Mouse (Mus musculus) layer of hippocampus, postnatal 10 days (tissue): Measurements from ENCODE around the gene Zfp651. TPM values are rescaled to one million over a fixed set of nuclear protein-coding genes. Genes with fewer than 3 reads are reported as not detected.
A peak's percentile ranks its signal among the peaks of the same experiment; 100 is the strongest.

Experiments
- DNase-seq, 2 experiments: peaks; one replicate each; pipeline ENCODE4 v3.0.0; 2021; ENCODE audit warnings: low spot score in 2 of 2
- total RNA-seq, 2 experiments: library from RNA; stranded (reverse); gene quantifications; 2 replicates each; pipeline ENCODE4 v1.2.3; 2021

Zfp651 gene
- total RNA-seq, 2 experiments from 2014 or later = 104 to 108 TPM

GRCm38 (mm10) chr9:121761787-121762186, 2.7 kb downstream of the Zfp651 start:
- peak in 1 of 2 experiments; percentile 22 for DNase-seq

DNA sequence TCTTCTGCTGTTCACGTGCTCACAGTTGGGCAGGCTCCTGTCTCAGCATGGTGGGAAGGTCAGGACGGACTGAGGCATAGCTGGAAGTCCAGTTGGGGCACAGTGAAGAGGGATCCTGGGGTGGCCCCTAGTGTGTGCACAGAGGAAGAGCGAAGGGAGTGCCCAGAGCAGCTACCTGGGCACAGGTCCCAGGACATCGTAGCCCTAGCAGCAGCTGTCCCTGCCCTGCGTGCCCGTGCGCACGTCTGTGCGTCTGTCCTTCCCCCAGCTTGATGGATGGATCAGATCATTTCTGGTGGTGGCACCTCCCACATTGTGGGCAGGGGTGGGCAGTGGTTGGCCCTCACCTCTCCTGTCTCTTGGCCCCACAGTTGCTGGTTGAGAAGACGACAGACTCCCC, 3.1 kb downstream of the Zfp651 start:
- DNase-seq = no peak

- DNase-seq = no peak
Measured at GRCm38 (mm10) chr9:121762761-121763160, 3.6 kb downstream of the Zfp651 start.

DNA sequence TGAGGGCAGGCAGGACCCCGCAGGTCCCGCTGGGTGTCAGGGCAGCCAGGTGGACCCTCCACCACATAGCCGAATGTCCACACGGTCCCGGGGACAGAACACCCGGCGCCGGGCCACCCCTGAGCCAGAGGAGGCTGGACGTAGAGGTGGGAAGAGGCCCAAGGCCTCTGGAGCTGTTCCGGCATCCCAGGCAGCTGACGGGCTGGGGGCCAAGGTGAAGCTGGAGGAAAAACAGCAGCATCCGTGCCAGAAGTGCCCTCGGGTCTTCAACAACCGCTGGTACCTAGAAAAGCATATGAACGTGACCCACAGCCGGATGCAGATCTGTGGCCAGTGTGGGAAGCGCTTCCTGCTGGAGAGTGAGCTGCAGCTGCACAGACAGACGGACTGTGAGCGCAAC, 4.6 kb downstream of the Zfp651 start:
- peak in 1 of 2 experiments; percentile 67 for DNase-seq

GRCm38 (mm10) chr9:121765166-121765855, 6.2 kb downstream of the Zfp651 start:
- no peak for DNase-seq

DNA sequence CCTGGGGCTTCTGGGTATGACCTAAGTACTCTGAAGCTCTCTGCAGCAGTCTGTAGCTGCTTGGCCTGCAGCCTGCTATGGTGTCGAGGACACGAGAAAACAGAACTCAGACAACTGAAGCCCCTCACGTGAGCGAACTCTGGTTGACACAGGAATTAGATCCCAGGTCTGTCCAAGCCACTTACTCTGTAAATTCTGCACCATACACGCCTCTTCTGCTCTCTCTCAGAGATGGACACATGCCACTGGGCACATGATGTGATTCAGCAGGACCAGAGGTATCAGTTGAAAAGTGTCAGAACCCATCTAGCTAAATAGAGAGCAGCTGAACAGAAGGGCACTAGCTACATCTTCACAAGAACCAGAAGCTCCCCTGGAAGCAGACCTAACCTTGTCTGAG, 13.3 kb downstream of the Zfp651 start:
- no peak for DNase-seq

DNA sequence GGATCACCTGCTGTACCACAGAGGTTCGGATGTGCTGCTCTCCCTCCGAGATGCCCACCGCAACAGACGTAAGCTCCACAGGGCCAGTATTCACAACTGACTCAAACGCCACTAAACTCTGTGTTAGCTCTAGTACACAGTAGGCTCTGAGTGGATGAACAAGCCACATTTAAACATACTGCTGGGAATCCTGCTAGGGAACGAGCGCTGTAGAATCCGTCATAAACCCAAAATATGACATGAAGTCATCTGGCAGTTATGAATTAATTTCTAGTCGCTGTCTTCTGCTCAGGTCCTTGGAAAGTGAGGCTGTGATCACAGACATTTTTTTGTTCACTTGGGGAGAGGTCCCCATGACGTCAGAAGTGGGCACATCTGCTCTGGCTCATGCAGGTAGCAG, 16.8 kb downstream of the Zfp651 start:
- no peak for DNase-seq

GRCm38 (mm10) chr9:121776511-121776910, 17.4 kb downstream of the Zfp651 start:
- DNase-seq = no peak

- DNase-seq = no peak
Measured at GRCm38 (mm10) chr9:121777484-121778065, 18.4 kb downstream of the Zfp651 start, which contains the start of gene Klhl40. TSS of gene Klhl40 (plus strand) at chr9:121777607.

DNA sequence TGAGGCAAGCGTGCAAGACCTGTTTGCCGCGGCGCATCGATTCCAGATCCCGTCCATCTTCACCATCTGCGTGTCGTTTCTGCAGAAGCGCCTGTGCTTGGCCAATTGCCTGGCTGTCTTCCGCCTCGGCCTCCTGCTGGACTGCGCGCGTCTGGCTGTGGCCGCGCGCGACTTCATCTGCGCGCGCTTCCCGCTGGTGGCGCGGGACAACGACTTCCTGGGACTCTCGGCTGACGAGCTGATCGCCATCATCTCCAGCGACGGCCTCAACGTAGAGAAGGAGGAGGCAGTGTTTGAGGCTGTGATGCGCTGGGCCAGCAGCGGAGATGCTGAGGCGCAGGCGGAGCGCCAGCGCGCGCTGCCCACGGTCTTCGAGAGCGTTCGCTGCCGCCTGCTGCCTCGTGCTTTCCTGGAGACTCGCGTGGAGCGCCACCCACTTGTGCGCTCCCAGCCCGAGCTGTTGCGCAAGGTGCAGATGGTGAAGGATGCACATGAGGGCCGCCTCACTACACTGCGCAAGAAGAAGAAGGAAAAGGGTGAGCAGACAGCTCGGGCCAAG, 19.0 kb downstream of the Zfp651 start:
- peak; percentile 68 to 71 for DNase-seq

DNA sequence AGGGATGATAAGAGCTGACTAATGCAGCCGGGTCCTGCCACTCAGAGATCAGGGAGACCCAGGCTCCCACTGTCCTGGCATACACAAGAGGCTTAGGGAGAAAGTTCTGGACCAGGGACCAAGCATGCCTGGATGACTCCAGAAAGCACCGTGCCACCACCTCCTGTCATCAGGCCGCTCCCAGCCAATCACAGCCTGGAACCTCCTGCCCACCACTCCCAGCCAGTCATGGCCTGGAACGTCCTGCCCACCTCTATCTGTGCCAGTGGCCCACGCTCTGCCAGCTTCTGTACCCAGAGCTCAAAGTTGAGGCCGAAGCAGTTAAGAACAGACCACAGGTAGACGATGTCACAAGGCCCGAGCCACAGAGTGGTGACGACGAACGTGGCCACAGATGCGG, 25.7 kb downstream of the Zfp651 start:
- no peak for DNase-seq

DNA sequence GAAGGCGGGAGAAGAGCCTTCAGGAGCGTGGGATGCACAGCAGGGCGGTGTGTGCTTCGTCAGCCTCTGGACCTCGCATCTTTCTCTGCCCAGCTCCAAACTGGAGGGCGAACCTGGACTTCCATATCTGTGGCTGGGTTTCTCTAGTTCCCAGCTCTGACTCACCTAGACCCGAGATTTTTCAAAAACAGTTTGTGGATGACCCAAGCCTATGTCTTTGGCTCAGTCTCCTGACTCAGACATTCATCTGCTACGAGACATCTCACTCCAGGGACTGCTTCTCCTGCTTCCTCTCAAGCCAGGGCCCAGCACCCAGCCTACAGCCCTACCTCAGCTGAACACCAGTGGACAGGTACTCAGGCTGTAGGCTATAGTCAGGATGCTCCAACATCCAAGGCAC, 26.1 kb downstream of the Zfp651 start:
- no peak for DNase-seq

DNA sequence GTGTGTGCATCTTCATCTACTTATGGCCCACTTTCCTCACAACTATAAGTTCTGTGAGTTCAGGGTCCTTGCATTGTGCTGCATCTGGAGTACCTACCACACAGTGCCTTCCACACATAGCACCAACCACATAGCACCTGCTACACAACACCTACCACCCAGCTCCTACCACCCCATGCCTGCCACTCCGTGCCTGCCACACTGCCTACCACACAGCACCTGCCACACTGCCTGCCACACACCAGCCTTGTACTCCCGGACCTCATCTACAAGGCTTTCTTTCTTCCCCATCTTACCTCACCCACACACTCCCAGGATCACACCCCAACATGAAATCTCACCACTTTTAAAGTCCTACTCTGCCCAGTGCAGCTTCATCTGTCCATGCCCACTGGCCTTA, 27.2 kb downstream of the Zfp651 start:
- DNase-seq = no peak

- DNase-seq = peak; percentile 51 to 59
Measured at GRCm38 (mm10) chr9:121791206-121791605, 32.1 kb downstream of the Zfp651 start.

- no peak for DNase-seq
Measured at GRCm38 (mm10) chr9:121791757-121792521, 32.8 kb downstream of the Zfp651 start, which contains the start of gene Hhatl. TSS of gene Hhatl (minus strand) at chr9:121792507.

- peak in 1 of 2 experiments; percentile 56 for DNase-seq
Measured at GRCm38 (mm10) chr9:121794972-121795539, 35.9 kb downstream of the Zfp651 start.

GRCm38 (mm10) chr9:121797722-121798121, 38.6 kb downstream of the Zfp651 start:
- no peak for DNase-seq

GRCm38 (mm10) chr9:121798887-121799520, 39.9 kb downstream of the Zfp651 start:
- DNase-seq = no peak

DNA sequence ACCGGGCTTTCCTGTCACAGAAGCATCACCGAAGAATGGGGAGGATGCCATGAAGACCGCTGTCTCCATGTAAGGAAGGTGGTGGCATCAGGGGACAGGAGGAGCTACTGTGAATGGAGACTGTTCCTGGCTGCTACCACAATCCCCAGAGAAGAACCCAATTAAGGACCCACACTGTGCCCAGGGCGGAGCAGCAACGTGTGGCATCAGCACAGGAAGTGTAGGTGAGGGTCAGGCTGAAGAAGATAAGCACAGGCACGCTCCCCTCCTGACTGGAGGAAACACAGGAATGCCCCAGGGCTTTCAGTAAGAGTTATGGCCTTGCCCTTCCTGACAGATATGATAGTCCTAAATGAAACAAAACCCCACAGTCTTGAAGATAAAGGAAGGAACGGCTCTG, 43.6 kb downstream of the Zfp651 start:
- no peak for DNase-seq

DNA sequence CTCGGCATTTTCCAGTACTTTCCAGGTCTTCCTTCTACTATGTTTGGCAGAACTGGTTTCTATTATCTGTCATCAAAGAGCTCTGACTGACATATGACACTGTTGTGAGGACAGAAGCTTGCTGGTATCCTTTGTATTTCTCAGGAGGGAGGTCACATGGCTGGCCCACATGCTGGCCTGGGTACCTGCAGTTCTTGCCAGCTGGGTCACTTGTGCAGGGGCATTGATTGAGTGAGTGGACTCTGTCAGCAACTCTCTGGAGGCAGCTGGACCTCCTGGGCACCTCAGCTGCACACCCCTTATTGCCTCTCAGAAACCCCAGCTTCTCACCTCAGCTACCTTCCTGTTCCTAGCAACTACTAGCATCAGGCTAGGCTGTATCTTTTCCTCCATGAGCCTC, 48.4 kb downstream of the Zfp651 start:
- peak in 1 of 2 experiments; percentile 50 for DNase-seq

DNA sequence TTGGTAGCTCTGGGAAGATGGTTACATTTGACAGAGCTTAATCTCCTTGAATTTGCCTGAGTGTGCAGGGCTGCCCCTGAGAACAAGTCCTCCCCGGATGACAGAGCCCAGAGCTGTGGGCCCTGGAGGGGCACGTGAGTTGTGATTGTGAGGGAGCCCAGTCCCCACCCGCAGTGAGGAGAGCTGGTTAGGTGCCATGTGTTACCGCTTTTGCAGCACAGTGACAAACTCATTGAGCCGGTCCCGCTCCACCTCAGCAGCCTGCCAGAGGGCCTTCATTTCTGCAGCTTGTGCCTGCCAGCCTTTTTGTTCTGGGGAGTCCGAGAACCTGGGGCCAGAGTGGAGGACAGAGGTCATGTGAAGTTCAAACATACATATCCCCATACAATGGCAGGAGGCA, 48.8 kb downstream of the Zfp651 start:
- peak; percentile 60 to 61 for DNase-seq
